Mouse (Mus musculus): Measurements from ENCODE around the gene Mri1. TPM values are rescaled to one million over a fixed set of nuclear protein-coding genes. Genes with fewer than 3 reads are reported as not detected.

The Mri1 gene
- total and polyA plus RNA-seq, 3 experiments, result 58.6 to 102 (median 62.1) TPM

DNA sequence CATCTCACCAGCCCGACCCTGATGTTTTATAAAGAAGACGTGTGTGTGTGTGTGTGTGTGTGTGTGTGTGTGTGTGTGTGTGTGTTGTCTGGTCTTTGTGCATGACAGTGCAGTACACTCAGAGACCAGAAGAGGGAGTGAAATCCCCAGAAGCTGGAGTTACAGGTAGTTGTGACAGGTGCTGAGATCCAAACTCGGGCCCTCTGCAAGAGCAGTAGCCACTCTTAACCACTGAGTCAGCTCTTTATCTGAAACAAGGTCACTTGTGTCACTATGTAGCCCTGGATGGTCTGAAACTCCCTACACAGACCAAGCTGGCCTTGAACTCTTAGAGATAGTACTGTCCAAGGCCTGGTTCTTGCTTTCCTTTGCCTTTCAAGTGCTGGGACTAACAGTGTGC lies 50.5 kb downstream of the Mri1 start:
- TF ChIP-seq CHD1 (IDR thresholded peaks at IDR 0.05; ENCODE audit: low read depth, low read length) (no peak), NELFE (IDR thresholded peaks at IDR 0.05; ENCODE audit: low read depth, low read length) (no peak), EP300 (IDR thresholded peaks at IDR 0.05; ENCODE audit: low read length) (no peak), RAD21 (IDR thresholded peaks at IDR 0.05; ENCODE audit: low read depth, low read length) (no peak), TBP (conservative IDR thresholded peaks at IDR 0.05; ENCODE audit: low read depth, low read length) (no peak), MXI1 (IDR thresholded peaks at IDR 0.05; ENCODE audit: low read depth, low read length) (no peak), PAX5 (IDR thresholded peaks at IDR 0.05; ENCODE audit: low read length) (no peak), RCOR1 (conservative IDR thresholded peaks at IDR 0.05; ENCODE audit: low read depth, low read length) (no peak), ETS1 (conservative IDR thresholded peaks at IDR 0.05; ENCODE audit: low read depth, low read length) (no peak), MAFK (IDR thresholded peaks at IDR 0.05; ENCODE audit: insufficient replicate concordance, low read length) (no peak), JUN (IDR thresholded peaks at IDR 0.05; ENCODE audit: insufficient read depth, low read depth, low read length) (no peak), CTCF (conservative IDR thresholded peaks at IDR 0.05 in 1 of 2, IDR thresholded peaks at IDR 0.05 in 1 of 2; ENCODE audit: low read depth in 2 of 2, low read length in 2 of 2) (no peak), ZNF384 (IDR thresholded peaks at IDR 0.05; ENCODE audit: low read depth, low read length) (no peak), POLR2AphosphoS2 (IDR thresholded peaks at IDR 0.05; ENCODE audit: low read depth, low read length) (no peak), E2F4 (IDR thresholded peaks at IDR 0.05; ENCODE audit: insufficient replicate concordance, low read depth, low read length) (no peak), USF2 (conservative IDR thresholded peaks at IDR 0.05; ENCODE audit: low read depth, low read length) (no peak), IRF4 (IDR thresholded peaks at IDR 0.05; ENCODE audit: low read depth, low read length) (no peak), USF1 (IDR thresholded peaks at IDR 0.05; ENCODE audit: low read depth, low read length) (no peak)
- Histone ChIP-seq H3K27ac (ENCODE audit: insufficient read depth, low read depth) (no peak overlapping the region), H3K4me1 (ENCODE audit: control insufficient read depth in 1 of 2, insufficient read depth in 2 of 2) (peaks cover 14 to 51% of the 10 kb centered on the region in 2 experiments), H3K79me2 (replicated peaks; ENCODE audit: control insufficient read depth, extremely low read depth, insufficient read depth, poor library complexity, severe bottlenecking) (peaks cover 23% of the 10 kb centered on the region), H3K36me3 (replicated peaks in 1 of 2; ENCODE audit: control insufficient read depth in 1 of 2, insufficient read depth in 1 of 2, low read length in 1 of 2) (peaks cover 41 to 66% of the 10 kb centered on the region in 2 experiments), H3K4me2 (ENCODE audit: insufficient read depth, low read depth, poor library complexity, severe bottlenecking) (no peak overlapping the region), H3K27me3 (replicated peaks) (no peaks in the 10 kb centered on the region), H3K4me3 (replicated peaks in 1 of 3; ENCODE audit: low read depth in 2 of 3, low read length in 2 of 3, poor library complexity in 1 of 3) (no peak overlapping the region), H3K9me3 (replicated peaks; ENCODE audit: low read length) (no peaks in the 10 kb centered on the region), H3K9ac (ENCODE audit: insufficient read depth, low read depth) (no peak overlapping the region)
- in situ Hi-C loops (cut with MboI; ENCODE audit: low pct_ligation_motif_present, low pct_unique_long_range_greater_than_20kb, low sequenced_read_pairs), result loop anchor here (25.0 kb wide), 1 partner anchor 156 kb away; no protein-coding TSS in a partner anchor
- no peak for DNase-seq (ENCODE audit: extremely low read depth)
- dilution Hi-C loops (cut with MboI; ENCODE audit: extremely low pct_ligation_motif_present, extremely low pct_unique_long_range_greater_than_20kb, low sequenced_read_pairs), result no loop called here

DNA sequence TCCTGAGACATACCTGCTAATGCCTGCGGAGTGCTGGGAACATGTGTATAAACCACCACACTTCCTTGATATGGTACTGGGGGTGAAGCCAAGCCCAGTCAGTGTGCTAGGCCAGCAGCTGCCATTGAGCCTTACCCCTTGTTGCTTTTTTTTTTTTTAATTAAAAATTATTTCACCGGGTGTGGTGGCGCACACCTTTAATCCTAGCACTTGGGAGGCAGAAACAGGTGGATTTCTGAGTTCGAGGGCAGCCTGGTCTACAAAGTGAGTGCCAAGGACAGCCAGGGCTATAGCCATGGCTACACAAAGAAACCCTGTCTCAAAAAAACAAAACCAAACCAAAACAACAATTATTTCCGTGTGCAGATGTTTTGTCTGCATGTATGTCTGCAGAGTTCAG lies 52.1 kb downstream of the Mri1 start:
- H3K9ac ChIP-seq (ENCODE audit: insufficient read depth, low read depth), result no peak overlapping the region
- H3K36me3 ChIP-seq (replicated peaks in 1 of 2; ENCODE audit: control insufficient read depth in 1 of 2, insufficient read depth in 1 of 2, low read length in 1 of 2), result peaks cover 31 to 52% of the 10 kb centered on the region in 2 experiments
- dilution Hi-C loops (cut with MboI; ENCODE audit: extremely low pct_ligation_motif_present, extremely low pct_unique_long_range_greater_than_20kb, low sequenced_read_pairs), result no loop called here

More for the DNA sequence above, 52.1 kb downstream of the Mri1 start:
- peaks cover 17 to 53% of the 10 kb centered on the region in 2 experiments for H3K4me1 ChIP-seq (ENCODE audit: control insufficient read depth in 1 of 2, insufficient read depth in 2 of 2)
- no peak for TF ChIP-seq EP300 (IDR thresholded peaks at IDR 0.05; ENCODE audit: low read length)
- no peak overlapping the region for H3K4me3 ChIP-seq (replicated peaks in 1 of 3; ENCODE audit: low read depth in 2 of 3, low read length in 2 of 3, poor library complexity in 1 of 3)
- no peaks in the 10 kb centered on the region for H3K27me3 ChIP-seq (replicated peaks)
- no peaks in the 10 kb centered on the region for H3K9me3 ChIP-seq (replicated peaks; ENCODE audit: low read length)
- H3K4me2 ChIP-seq (ENCODE audit: insufficient read depth, low read depth, poor library complexity, severe bottlenecking), result no peak overlapping the region
- in situ Hi-C loops (cut with MboI; ENCODE audit: low pct_ligation_motif_present, low pct_unique_long_range_greater_than_20kb, low sequenced_read_pairs), result loop anchor here (25.0 kb wide), 1 partner anchor 157 kb away; no protein-coding TSS in a partner anchor
- peaks cover 28% of the 10 kb centered on the region for H3K79me2 ChIP-seq (replicated peaks; ENCODE audit: control insufficient read depth, extremely low read depth, insufficient read depth, poor library complexity, severe bottlenecking)
- DNase-seq (ENCODE audit: extremely low read depth), result no peak
- no peak overlapping the region for H3K27ac ChIP-seq (ENCODE audit: insufficient read depth, low read depth)
